Mouse (Mus musculus) cerebellum, adult 18-20 months (tissue): ENCODE results near the gene Sqstm1.

Experiments used
- DNase-seq, 2 experiments: peaks; one replicate each; pipeline ENCODE4 v3.0.0; 2021

The Sqstm1 gene

GRCm38 (mm10) chr11:50210505-50211151, at the start of gene Sqstm1, which contains the start of gene Mgat4b:
Gene Sqstm1, minus strand, starts transcription at chr11:50210827.
Gene Mgat4b, plus strand, starts transcription at chr11:50210890.
- DNase-seq = peak; percentile 59 to 86

GRCm38 (mm10) chr11:50258310-50258709, 47.7 kb upstream of the Sqstm1 start:
- no peak for DNase-seq

- DNase-seq = no peak
Observed at GRCm38 (mm10) chr11:50256615-50257014, 46.0 kb upstream of the Sqstm1 start.

DNA sequence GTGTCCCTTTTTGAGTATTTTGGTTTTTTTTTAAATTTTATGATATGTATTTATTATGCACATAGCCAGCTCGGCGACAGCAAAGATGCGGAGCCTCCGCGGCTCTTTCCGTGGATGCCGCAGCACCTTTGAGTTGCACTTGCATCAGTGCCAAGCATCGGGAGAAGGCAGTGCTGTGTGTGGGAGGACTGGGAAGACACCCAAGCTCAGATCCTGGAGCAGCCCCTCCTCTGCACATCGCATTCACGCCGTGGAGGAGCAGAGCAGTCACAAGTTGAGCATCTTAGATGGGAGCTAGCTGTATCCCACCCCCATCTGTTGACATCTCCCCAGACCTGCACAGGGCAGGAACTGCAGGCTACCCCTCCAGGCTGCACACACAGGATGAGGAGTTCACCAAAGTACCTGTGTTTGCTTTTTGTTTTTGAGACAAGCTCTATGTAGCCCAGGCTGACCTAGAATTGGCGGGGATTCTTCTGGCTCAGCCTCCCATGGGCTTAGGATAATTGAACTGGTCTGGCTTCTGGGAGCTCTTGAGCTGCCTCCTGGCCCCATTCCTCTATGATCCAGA, 43.5 kb upstream of the Sqstm1 start:
- peak; percentile 62 to 70 for DNase-seq

DNA sequence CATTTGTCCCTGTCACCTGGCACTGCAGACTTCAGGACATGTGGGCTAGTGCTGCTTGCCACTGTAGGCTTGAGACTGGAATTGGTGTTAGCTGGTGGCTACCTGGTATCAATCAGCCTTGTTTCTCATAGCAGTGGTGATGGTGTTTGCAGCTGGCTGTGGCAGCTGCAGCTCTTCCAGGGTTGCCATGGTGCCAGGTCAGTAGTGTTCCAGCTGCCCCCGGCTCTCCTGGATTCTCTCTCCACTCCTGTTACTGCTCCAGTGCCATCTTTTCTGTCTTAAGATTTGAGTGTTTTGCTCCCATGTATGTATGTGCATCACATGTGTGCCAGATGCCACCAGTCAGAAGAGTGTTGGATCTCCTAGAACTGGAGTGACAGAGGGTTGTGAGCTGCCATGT, 42.8 kb upstream of the Sqstm1 start:
- no peak for DNase-seq

DNA sequence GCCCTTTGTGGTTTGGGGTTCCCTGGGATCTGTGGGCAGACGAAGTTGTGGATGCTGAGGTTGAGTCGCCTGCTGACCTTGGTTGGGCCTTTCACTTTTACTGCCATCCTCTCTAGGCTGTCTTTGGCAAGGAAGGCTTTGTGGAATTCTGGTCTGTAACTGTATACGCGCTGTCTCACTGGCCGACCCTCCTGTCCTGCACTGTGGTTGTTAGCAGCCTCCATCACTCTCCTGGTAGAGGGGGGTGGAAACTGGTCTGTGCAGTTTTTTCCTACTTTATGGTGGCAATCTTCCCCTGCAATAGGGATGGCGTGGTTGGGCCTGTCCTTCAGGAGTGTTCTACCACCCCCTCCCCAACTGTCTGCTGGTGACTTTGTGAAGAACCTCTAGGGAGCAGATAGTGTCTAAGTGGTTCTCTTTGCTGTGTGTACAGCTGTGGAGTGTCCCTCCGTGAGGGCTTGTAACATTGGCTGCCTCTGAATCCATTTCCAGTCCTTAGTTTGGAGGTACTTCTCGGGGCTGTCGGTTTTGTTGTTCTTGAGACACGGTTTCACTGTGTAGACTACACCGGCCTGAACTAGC, 42.1 kb upstream of the Sqstm1 start:
- no peak for DNase-seq

DNA sequence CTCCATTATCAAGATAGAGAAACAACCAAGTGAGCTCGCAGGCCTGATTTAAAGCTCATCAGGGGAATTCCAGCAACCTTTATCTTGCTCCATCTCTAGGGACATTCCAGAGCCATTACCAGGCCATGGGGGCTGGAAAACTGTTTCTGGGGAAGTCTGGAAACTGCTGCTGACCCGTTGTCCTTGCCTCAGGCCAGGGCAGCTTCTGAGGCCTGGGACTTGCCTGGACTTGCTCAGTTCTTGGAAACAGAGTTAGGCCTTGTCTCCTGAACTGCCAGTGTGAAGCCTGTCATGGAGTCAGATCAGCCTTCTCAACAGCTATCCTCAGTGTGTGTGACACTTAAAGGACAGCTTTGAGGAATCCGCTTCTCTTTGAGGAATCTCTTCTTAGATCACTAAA, 41.5 kb upstream of the Sqstm1 start:
- DNase-seq = no peak

DNA sequence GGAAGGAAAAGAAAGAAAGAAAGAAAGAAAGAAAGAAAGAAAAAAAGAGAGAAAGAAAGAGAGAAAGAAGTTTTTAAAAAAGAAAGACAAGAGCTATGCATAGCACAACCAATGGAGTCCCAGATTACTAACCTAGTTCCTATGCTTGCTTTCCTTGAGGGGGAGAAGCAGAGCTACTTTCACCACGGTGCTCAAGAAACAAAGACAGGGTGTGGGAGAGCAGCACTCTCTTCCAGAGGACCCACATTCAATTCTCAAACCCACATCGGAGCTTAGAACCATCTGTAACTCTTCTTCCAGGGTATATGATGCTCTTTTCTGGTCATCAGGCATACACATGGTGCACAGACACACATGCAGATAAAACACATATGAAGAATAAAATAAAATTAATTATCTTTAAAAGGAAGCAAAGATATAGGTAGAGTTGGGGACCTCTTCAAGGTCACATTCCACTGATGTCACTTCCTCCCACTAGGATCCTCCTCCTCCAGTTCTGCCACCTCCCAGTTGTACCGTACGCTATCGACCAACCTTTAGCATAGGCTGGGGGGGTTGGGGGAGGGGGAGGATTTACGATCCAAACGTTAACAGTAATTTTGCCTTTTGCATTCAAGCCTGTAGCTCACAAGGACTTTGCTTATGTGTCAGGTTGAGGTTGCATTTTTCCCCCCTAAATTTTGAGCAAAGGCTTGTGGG, 38.0 kb upstream of the Sqstm1 start:
- no peak for DNase-seq

DNA sequence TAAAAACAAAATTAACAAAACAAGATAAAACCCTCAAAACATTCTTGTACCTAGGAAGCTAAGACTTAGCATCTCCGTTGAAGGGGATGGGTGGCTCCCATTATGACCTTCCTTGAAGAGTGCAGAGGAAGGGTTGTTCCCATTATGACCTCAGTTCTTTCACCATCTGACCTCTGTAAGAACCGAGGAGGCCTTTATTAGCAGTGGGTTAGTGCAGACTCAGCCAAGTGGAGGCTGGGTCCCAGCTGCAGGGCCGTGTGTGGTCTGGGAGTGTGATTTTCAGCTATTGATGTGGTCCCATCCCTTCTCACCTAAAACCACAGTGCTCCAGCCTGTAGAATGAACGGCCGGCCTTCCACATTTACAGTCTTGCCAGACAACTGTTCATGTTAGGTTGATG, 34.6 kb upstream of the Sqstm1 start:
- no peak for DNase-seq

GRCm38 (mm10) chr11:50243926-50244325, 33.3 kb upstream of the Sqstm1 start:
- no peak for DNase-seq

DNA sequence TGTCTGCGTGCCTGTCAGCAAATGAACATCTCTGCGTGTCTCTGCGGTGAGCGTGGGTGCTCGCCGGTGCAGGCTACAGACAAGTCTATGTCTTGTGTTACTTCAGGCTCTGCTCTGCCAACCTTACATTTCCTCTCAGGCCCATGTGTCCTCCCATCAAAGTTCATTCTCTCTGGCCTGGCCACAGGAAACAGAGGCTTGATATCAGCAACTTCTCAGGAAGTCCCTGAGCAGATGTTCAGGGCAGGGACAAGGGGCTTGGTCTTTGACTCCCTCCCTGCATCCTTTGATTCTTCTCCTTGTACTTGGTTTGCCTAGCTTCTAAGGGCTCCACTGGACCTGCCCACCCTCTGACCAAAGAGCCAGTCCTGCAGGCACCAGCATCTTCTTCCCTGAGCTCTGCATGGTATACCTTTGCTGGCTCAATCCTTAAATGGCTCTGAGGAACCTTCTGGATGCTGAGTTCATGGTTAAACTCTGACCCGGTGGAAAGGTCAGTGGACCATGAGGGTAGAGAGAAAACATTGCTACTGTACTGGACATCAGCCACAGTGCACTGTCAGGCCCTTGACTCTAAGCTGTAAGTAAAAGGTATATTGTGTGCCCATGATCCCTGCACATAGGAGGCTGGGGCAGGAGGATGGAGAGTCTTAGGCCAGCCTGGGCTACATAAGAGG, 29.7 kb upstream of the Sqstm1 start:
- no peak for DNase-seq

DNA sequence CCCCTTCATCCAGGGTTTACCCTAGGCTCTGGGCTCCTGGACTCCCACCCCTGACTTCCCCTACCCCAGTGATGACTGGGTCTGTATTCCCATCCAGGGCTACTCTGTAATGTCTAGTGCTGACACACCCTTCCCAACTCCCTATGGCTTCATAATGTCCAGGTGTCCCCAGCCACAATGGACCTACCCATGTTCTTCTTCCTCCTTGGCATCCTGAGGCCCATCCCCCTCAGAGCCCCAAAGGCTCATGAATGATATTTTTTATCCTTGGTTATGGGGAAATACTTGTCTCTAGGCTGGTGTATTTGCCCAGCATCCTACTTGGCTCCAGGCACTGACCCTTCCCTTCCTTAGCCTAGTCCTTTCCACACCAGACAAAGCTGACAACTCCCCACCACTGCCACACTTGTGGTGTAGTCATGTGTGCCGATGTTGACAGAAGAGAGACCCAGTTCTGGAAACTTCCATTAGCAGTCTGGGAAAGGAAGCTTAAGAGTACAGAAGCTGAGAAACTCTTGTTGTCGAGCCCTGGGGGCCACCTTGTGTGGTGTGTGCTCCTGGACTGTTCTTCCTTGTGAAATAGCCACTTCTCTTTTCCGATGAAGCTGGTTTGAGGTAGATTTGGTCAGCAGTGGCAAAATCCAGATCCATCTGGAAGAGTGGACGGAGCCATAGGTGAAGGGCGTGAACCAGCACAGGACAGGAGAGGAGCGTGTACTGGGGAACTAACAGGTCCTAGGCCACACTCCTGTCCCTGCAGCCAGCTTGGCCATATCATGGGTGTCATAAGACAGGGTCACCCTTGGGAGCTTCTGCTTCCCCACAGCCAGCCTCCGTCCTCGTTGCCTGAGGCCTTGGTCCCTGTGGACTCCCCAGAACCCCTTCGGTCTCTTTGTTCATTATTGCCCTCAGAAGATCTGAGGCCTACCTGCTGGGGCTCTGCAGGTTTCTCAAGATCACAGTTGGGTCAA, 28.5 kb upstream of the Sqstm1 start:
- no peak for DNase-seq

DNA sequence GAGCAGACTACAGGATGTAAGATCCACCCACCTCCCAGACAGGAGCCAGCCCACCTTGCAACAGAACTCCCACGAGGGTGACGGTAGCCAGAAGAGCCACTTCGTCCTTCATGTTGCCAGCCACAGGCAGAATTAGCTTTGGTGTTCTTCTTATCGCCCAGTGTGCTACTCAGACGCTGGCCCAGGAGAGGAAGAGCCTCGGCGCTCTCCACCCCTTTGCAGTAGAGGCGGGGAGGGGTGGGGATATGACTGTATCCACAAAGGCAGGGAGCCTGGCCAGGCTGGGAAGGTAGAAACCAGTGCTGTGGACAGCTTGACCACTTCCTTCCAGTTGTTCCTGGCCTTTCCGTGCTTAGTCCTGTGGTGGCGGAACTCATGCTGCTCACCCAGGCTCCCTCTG, 27.7 kb upstream of the Sqstm1 start, which contains the start of gene Ltc4s:
Gene Ltc4s, minus strand, starts transcription at position 293 of the 400 bp plus-strand sequence.
- no peak for DNase-seq

DNA sequence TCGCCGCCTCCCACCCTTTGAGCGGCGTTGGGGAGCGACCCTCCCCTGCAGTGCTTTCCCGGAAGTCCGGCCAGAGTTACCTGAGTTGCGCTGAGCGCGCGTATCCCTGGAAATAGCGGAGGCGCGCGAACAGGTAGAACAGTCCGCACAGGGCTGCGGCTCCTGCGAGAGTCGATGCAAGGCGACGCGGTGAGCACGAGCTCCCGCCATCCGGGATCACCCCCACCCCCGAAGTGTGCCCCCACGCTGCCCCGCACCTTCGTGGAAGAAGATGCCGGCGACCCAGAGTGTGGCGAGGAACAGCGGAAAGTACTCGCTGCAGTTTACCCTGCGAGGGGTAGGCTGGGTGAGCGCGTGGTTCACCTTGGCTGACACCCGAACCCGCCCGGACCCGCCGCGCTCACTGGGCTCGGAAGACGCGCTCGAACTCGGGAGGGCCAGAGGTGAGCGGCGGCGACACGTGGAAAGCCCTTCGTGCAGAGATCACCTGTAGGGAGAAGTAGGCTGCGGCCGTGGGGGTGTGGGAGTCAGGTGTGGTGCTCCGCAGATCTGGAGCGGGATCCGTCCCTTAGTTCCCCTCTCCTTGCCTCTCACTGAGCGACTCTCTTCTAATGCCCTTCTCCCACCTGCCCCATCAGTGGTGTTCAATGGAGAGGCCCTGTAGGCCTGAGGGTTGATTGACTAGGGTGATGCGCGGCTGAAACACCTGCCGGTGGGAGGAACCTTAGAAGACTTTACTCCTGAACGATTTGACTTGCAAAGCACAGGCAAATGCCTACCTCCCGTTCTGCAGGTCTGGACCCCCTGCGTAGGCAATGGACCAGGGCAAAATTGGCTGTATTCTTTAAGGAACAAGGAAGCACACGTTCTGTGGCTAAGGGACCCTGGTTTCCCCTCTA, 26.6 kb upstream of the Sqstm1 start:
- DNase-seq = no peak

- peak; percentile 76 to 78 for DNase-seq
Observed at GRCm38 (mm10) chr11:50236540-50236936, 25.9 kb upstream of the Sqstm1 start.

- DNase-seq = no peak
Observed at GRCm38 (mm10) chr11:50234606-50235005, 24.0 kb upstream of the Sqstm1 start.

DNA sequence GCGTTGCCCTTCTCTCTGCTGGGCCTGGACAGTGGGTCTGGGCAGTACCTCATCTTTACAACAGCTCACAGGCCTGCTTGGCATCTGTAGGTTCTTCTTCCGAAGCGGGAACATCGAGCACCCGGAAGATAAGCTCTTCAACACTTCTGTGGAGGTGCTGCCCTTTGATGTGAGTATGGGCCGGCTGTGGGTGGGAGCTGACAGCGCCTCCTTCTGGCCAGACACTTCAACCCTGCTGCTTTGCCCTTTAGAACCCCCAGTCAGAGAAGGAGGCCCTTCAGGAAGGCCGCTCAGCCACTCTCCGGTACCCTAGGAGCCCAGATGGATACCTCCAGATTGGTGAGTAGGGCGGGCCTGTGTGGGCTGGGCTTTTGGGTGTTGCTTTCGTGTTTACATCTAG, 23.4 kb upstream of the Sqstm1 start:
- DNase-seq = no peak

DNA sequence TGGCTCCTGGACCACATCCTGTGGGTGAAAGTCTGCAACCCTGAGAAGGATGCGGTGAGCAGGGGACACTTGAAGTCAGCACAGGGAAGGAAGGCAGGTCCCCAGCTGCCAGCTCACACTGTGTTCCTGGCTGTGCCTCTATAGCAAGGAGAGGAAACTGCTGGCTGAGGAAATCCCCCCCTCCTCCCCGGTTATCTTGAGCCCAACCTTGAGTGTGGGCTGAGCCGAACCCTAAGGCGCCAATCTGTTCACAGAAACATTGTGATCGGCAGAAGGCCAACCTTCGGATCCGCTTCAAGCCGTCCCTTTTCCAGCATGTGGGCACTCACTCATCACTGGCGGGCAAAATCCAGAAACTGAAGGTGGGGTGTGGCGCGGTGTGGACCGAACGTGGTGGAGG, 22.4 kb upstream of the Sqstm1 start:
- DNase-seq = no peak

- peak; percentile 70 to 71 for DNase-seq
Observed at GRCm38 (mm10) chr11:50231411-50231810, 20.8 kb upstream of the Sqstm1 start.

- peak in 1 of 2 experiments; percentile 46 for DNase-seq
Observed at GRCm38 (mm10) chr11:50230481-50231304, 20.1 kb upstream of the Sqstm1 start.
